ENCODE assay signal across 9 mouse cellular contexts in genomic region chr4:141134031-141134441, GRCm38 (mm10). TPM values are rescaled to one million over a fixed set of nuclear protein-coding genes. Genes with fewer than 3 reads are reported as not detected.
DNase-seq lines count a peak whose midpoint lies in the region; ATAC-seq and TF ChIP-seq lines count a peak whose summit lies in the region.
"Had no signal": no experiment of that assay in that cellular context is flagged by ENCODE, and none has a peak within 500 bp of the region (broad histone marks: within the 10 kb centered on the region; RNA-seq: fewer than 3 reads in every experiment).

No protein-coding gene starts in this region.

- H3K9ac ChIP-seq in heart, embryonic 11.5 days (ENCODE audit: low read depth, low read length) = no peak overlapping the region
- H3K9ac ChIP-seq in hindbrain, postnatal 0 days (replicated peaks; ENCODE audit: low read length) = no peak overlapping the region; the same call in 1 of the 2 replicates
- peak overlapping the region; percentile 55 for H3K9ac ChIP-seq in liver, postnatal 0 days (replicated peaks)

- H3K4me2 ChIP-seq in heart, embryonic 11.5 days = peak overlapping the region; percentile 19; the same call in 1 of the 2 replicates
- H3K4me2 ChIP-seq in hindbrain, postnatal 0 days (ENCODE audit: low read depth, low read length) = no peak overlapping the region
- peak overlapping the region; percentile 66 for H3K4me2 ChIP-seq in liver, postnatal 0 days (ENCODE audit: low read depth, low read length)

- TF ChIP-seq CTCF in brain, embryonic 14.5 days (IDR thresholded peaks at IDR 0.05; ENCODE audit: borderline replicate concordance, extremely low read depth, insufficient read depth, insufficient read length) = no peak
- no peak for TF ChIP-seq CTCF in hindbrain, postnatal 0 days (IDR thresholded peaks at IDR 0.05; ENCODE audit: low read depth)
- TF ChIP-seq CTCF in liver, postnatal 0 days (IDR thresholded peaks at IDR 0.05; ENCODE audit: low read depth) = no peak

- no peak overlapping the region; the same call in 1 of the 2 replicates for H3K27ac ChIP-seq in heart, embryonic 11.5 days (ENCODE audit: low read depth, low read length)
- H3K27ac ChIP-seq in hindbrain, postnatal 0 days = peak overlapping the region; percentile 70
- peak overlapping the region; percentile 89 for H3K27ac ChIP-seq in liver, postnatal 0 days (ENCODE audit: low read depth)

- no peak for TF ChIP-seq EP300 in liver, postnatal 0 days (IDR thresholded peaks at IDR 0.05; ENCODE audit: low read depth)

- no peaks in the 10 kb centered on the region for H3K36me3 ChIP-seq in heart, embryonic 11.5 days (ENCODE audit: control insufficient read depth, insufficient read depth, low read length)
- H3K36me3 ChIP-seq in hindbrain, postnatal 0 days (ENCODE audit: insufficient read depth, low read length) = no peaks in the 10 kb centered on the region
- peaks cover 6% of the 10 kb centered on the region; the same call in 1 of the 2 replicates for H3K36me3 ChIP-seq in liver, postnatal 0 days (replicated peaks; ENCODE audit: insufficient read depth, low read length)

- H3K4me1 ChIP-seq in heart, embryonic 11.5 days (ENCODE audit: control insufficient read depth, insufficient read depth, low read length) = peaks cover 64% of the 10 kb centered on the region
- 0 out of 2 replicates have a peak, but pooled peaks cover 21% of the 10 kb centered on the region for H3K4me1 ChIP-seq in hindbrain, postnatal 0 days (ENCODE audit: insufficient read depth, low read length)
- peaks cover 57% of the 10 kb centered on the region for H3K4me1 ChIP-seq in liver, postnatal 0 days (ENCODE audit: insufficient read depth)

- no peak for ATAC-seq in heart, embryonic 11.5 days (replicated peaks; ENCODE audit: insufficient number of reproducible peaks, low FRiP score, low TSS enrichment)
- ATAC-seq in hindbrain, postnatal 0 days = peak; percentile 59; the same call in 1 of the 2 replicates
- ATAC-seq in liver, postnatal 0 days = peak; percentile 19

- no peak overlapping the region for H3K4me3 ChIP-seq in heart, embryonic 11.5 days (ENCODE audit: low read depth, low read length)
- H3K4me3 ChIP-seq in hindbrain, postnatal 0 days (ENCODE audit: low read length) = no peak overlapping the region
- H3K4me3 ChIP-seq in liver, postnatal 0 days (ENCODE audit: low read depth, low read length) = peak overlapping the region; percentile 36

- no peaks in the 10 kb centered on the region for H3K27me3 ChIP-seq in heart, embryonic 11.5 days (ENCODE audit: control insufficient read depth, insufficient read depth, low read length)
- H3K27me3 ChIP-seq in hindbrain, postnatal 0 days (ENCODE audit: insufficient read depth, low read length) = no peaks in the 10 kb centered on the region
- no peaks in the 10 kb centered on the region for H3K27me3 ChIP-seq in liver, postnatal 0 days (ENCODE audit: insufficient read depth, low read length)
- H3K27me3 ChIP-seq: megakaryocyte, embryonic 14.5 days had no signal

- DNase-seq in heart, postnatal 4 days = no peak
- peak; percentile 55 for DNase-seq in brain, embryonic 14.5 days (ENCODE audit: low read depth)
- peak; percentile 53 for DNase-seq in hindbrain, postnatal 0 days (ENCODE audit: low spot score)
- no peak for DNase-seq in liver, postnatal 0 days
- no peak for DNase-seq in cerebellum, adult 9-10 months
- no peak for DNase-seq in frontal cortex, postnatal 25 days (ENCODE audit: low spot score in 2 of 2)
- DNase-seq in left cerebral cortex, adult 9 months (ENCODE audit: low spot score in 2 of 2) = no peak

- TF ChIP-seq POLR2A in brain, embryonic 14.5 days (IDR thresholded peaks at IDR 0.05; ENCODE audit: borderline replicate concordance, extremely low read depth, insufficient read depth, insufficient read length, poor library complexity, severe bottlenecking) = no peak

- 56% methylated on average over 8 of the region's 8 CpGs for WGBS in heart, embryonic 11.5 days (ENCODE audit: insufficient replicate concordance)
- WGBS in hindbrain, postnatal 0 days = 18% methylated on average over 8 of the region's 8 CpGs
- 71% methylated on average over 8 of the region's 8 CpGs for WGBS in liver, postnatal 0 days (ENCODE audit: insufficient replicate concordance)

- no peaks in the 10 kb centered on the region for H3K9me3 ChIP-seq in heart, embryonic 11.5 days (replicated peaks; ENCODE audit: control insufficient read depth, low read length)
- no peaks in the 10 kb centered on the region for H3K9me3 ChIP-seq in hindbrain, postnatal 0 days (ENCODE audit: low read length)
- H3K9me3 ChIP-seq in liver, postnatal 0 days (ENCODE audit: low read length) = no peaks in the 10 kb centered on the region
- H3K9me3 ChIP-seq: megakaryocyte, embryonic 14.5 days had no signal

RNA-seq across cellular contexts. Expression of gene Szrd1, which starts 5.5 kb away (rescaled TPM):
- polyA plus RNA-seq in heart, embryonic 11.5 days (2014; fragmentation: Nextera tagmentation; extraction: Ambion mirVana) = 23.6 and 25.7 TPM in 2 replicates
- total RNA-seq in heart, postnatal 4 days (2021) = 100 to 1,000 TPM; 103 to 107 TPM
- 34.1 and 46.0 TPM in 2 replicates for polyA plus RNA-seq in brain, embryonic 14.5 days (2012; rRNA removed)
- 58.7 and 68.8 TPM in 2 replicates for total RNA-seq in hindbrain, postnatal 0 days (2014; rRNA removed)
- 16.5 and 17.0 TPM in 2 replicates for polyA plus RNA-seq in hindbrain, postnatal 0 days (2015; fragmentation: Nextera tagmentation; extraction: Ambion mirVana)
- polyA plus RNA-seq in liver, postnatal 0 days (2015; fragmentation: Nextera tagmentation; extraction: Ambion mirVana) = 16.8 and 17.7 TPM in 2 replicates

RNA-seq across cellular contexts. Expression of gene Fbxo42, which starts 13.7 kb away (rescaled TPM):
- 18.5 and 19.3 TPM in 2 replicates for polyA plus RNA-seq in heart, embryonic 11.5 days (2014; fragmentation: Nextera tagmentation; extraction: Ambion mirVana)
- 10 to 100 TPM; 13.9 to 14.9 TPM for total RNA-seq in heart, postnatal 4 days (2021)
- 26.0 and 32.0 TPM in 2 replicates for polyA plus RNA-seq in brain, embryonic 14.5 days (2012; rRNA removed)
- total RNA-seq in hindbrain, postnatal 0 days (2014; rRNA removed) = 20.8 and 22.5 TPM in 2 replicates
- polyA plus RNA-seq in hindbrain, postnatal 0 days (2015; fragmentation: Nextera tagmentation; extraction: Ambion mirVana) = 15.5 and 17.5 TPM in 2 replicates
- 11.2 and 11.7 TPM in 2 replicates for polyA plus RNA-seq in liver, postnatal 0 days (2015; fragmentation: Nextera tagmentation; extraction: Ambion mirVana)

RNA-seq across cellular contexts. Expression of gene Spata21, which starts 45.9 kb away (rescaled TPM):
- polyA plus RNA-seq in heart, embryonic 11.5 days (2014; fragmentation: Nextera tagmentation; extraction: Ambion mirVana) = 0.64 TPM in 1 of 2 replicates, not detected in the other
- total RNA-seq in heart, postnatal 4 days (2021) = not detected
- polyA plus RNA-seq in brain, embryonic 14.5 days (2012; rRNA removed) = 0.05 TPM in 1 of 2 replicates, not detected in the other
- total RNA-seq in hindbrain, postnatal 0 days (2014; rRNA removed) = 0.37 and 0.90 TPM in 2 replicates
- 0.84 and 1.6 TPM in 2 replicates for polyA plus RNA-seq in hindbrain, postnatal 0 days (2015; fragmentation: Nextera tagmentation; extraction: Ambion mirVana)
- polyA plus RNA-seq in liver, postnatal 0 days (2015; fragmentation: Nextera tagmentation; extraction: Ambion mirVana) = not detected in 2 replicates

RNA-seq across cellular contexts. Expression of gene Necap2, which starts 55.9 kb away (rescaled TPM):
- 34.4 and 41.9 TPM in 2 replicates for polyA plus RNA-seq in heart, embryonic 11.5 days (2014; fragmentation: Nextera tagmentation; extraction: Ambion mirVana)
- 10 to 100 TPM; 33.7 to 35.8 TPM for total RNA-seq in heart, postnatal 4 days (2021)
- 58.5 and 74.2 TPM in 2 replicates for polyA plus RNA-seq in brain, embryonic 14.5 days (2012; rRNA removed)
- 52.5 and 67.5 TPM in 2 replicates for total RNA-seq in hindbrain, postnatal 0 days (2014; rRNA removed)
- polyA plus RNA-seq in hindbrain, postnatal 0 days (2015; fragmentation: Nextera tagmentation; extraction: Ambion mirVana) = 51.5 and 51.8 TPM in 2 replicates
- 47.1 and 53.0 TPM in 2 replicates for polyA plus RNA-seq in liver, postnatal 0 days (2015; fragmentation: Nextera tagmentation; extraction: Ambion mirVana)

Comparison
In these comparisons a context has a peak if more than half of its experiments do, and no peak if none do; other contexts are left out.
1. DNase-seq: peak in brain, embryonic 14.5 days (single experiment) and hindbrain, postnatal 0 days (single experiment); none in heart, postnatal 4 days (single experiment), liver, postnatal 0 days (single experiment), cerebellum, adult 9-10 months (single experiment), frontal cortex, postnatal 25 days (0 of 2) and left cerebral cortex, adult 9 months (0 of 2).